Mouse (Mus musculus) T-helper 1 cell (primary cell): ENCODE measurements at regions not wholly inside any gene's neighbourhood (a gene's known extent, or its start where the extent isn't known, plus 50 kb on each side); places are given as distances from the start of the nearest gene placed in this dataset.

Source experiments
- in situ Hi-C: fragments of 300-600 bp; cut with MboI, MseI; formaldehyde crosslinking; loops from one replicate; pipeline ENCODE4 v1.15.1; 2025; ENCODE audit warnings: high pct_unique_total_duplicates

DNA sequence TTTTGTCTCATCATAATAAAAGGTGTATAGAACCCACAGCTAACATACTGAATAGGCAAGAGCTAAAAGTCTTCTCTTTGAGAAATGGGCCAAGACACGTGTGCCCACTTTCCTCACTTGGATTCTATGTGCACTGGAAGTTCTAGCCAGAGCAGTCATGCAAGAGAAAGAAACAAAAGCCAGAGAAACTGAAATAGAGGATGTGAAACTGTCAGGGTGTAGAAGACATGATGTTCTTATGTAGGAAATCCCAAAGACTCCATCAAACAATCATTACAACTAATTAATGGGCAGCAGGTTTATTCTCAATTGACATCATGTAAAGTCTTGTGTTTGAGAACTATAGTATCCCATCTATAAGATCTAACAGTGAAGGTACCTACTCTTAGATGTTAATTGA is 294.9 kb downstream of the Hhipl2 start:
- in situ Hi-C loops = no loop called here

DNA sequence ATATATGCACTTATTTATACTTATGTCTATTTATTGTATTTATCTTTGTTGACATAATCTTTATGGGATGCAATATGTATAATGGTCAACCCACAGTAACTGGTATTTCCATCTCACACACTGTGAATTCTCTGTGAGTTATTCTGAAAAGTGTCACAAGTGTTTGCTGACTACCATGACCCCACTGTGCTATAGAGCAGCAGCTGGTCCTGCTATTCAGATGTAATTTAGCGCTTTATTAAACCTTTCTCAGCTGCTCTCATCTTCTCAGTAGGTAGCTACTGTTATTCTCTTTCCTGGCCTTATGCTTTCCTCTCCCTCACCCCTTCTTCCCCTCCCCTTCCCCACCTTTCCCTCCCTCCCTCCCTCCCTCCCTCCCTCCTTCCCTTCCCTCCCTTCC is 296.0 kb upstream of the Dusp10 start:
- in situ Hi-C loops = no loop called here

DNA sequence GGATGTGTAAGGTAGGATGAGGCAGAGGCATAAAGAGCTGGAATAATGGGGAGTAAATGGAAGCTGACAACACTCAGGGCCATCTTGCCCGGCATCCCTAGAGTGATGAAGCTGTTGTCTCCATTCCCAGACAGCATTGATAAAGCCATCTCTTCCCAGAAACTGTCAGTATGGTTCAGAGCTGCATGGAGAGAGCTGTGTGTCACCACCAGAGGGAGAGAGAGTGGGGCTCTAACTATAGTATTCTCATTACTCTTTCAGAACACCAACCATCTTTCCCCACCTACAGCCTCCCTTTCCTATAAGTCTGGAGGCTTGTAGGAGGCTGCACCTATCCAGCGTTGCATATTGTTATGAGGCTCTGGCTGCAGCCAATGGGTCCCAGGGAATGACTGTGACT is 264.0 kb upstream of the Dusp10 start:
- in situ Hi-C loops = no loop called here

DNA sequence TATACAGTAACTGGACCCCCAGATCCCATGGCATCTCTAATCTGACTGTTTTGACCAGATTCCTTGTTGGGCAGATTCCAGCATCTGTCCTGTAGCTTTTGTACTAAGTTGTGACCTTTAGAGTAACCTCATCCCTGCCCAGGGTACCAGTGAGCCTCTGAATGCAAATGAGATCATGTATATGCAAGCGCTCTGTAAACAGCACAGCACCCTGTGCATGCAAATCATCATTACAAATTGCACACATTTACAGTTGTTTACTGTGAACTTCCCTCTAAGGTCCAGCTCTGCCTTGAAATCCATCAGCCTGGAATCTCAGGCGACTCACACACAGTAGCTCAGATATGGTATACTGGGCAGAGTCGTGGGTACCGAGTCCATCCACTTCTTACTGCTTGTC is 258.6 kb upstream of the Dusp10 start:
- in situ Hi-C loops = no loop called here

DNA sequence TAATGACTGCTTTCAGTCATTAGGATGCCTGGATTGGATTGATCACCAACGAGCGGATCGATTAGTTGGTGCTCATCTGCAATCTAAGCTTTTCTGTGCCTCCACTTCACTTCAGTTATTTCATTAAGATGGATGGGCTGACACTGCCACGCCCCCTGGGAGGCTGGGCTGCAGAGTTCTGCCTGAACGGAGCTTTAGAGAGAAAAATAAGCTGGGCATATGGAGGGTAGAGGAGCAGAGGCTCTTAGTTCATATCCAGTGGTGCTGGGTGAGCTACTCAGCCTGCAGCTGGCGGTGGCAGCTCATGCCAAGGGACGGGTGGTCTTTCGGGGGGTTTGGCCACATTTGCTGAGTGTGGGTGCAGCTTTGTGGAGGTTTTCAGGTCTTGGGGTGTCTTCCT is 256.4 kb upstream of the Dusp10 start:
- in situ Hi-C loops = no loop called here

DNA sequence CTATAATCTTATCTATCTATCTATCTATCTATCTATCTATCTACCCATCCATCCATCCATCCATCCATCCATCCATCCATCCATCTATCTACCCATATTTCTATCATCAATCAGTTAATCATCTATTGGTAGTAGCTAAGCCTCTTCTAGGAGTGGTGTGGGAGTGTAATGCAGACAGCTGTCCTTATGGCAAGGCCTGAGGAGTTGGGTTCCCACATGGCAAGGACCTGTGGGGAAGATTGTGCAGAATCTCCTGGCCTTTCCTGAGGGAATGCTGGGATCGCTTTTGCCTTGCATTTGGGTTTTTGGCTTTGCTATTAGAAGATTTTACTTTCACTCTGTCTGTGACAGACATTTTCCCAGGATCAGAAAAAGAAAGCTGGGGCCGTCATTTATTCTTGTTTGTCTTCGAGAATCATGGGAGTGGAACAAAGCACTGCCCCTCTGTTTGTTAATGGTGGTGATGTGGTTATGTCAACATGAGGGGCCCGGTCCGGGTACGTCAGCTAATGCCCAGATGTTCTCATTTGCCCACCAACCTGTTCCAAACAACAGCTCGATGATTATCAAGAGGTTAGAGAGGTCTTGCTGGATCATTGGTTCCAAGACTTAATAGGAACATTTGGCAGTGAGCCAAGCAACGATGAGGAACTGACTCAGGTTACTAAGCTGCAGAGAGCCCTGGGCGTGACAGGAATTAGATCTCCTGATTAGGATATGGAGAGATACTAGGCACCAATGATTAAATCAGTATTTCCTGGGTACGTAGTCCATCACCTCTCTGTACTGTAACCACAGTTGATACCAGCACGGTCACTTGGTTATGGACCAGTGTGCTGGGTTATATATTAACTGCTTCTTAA is 249.0 kb upstream of the Dusp10 start:
- in situ Hi-C loops = no loop called here

DNA sequence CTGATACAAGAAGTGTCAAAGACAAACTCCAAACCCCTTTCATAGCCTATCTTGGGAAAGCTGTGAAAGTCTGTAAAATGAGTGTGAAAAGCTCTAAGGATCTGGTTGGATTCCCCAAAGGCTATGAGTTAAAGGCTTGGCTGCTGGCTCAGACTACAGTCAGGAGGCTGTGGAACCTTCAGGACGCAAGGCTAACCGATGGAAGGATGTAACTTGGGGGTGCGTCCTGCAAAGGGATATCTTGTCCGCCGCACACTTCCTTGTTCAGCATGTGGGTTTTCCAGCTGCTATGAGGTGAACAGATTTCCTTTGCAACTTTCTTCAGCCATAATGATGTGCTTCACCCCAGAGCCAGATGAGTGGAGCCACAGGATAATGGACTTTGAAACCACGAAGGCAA is 240.3 kb upstream of the Dusp10 start:
- in situ Hi-C loops = no loop called here

DNA sequence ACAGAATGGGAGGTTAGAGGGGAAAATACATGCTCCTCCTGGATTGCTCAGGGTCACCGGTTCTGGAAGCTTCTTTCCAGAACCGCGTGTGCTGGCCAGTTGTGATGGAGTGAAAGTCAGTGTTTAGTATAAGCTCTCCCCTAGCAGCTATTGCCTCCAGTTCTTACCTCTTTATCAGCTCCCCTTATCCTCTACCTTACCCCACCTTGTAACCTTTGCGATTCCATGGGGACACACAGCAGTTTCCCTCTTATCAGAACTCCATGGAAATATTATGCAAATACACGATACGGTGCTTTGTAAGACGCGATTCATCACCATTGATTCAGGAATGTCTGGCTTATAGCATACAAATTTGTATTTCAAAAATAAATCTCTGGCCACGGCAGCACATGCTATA is 232.9 kb upstream of the Dusp10 start:
- in situ Hi-C loops = loop anchor here (10.0 kb wide), 1 partner anchor 515 kb away; no protein-coding TSS in a partner anchor

DNA sequence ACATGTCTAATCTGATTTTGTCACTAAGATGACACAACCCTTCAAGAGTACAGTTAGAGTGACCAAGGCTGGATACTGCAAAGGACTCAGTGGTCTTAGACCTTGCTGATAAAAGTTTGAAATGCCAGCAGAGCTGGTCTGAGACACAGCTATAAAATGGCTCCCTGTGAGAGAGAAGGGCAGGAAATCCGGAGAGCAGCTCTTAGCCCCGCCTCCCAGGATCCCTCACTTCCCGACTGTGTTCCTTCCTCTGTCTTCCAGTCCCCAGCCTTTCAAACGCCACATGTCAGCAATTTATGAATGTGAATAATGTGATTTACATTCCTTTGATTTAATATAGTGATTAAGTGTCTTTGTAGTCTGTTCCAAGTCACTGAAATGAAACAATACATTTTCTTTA is 232.3 kb upstream of the Dusp10 start:
- in situ Hi-C loops = loop anchor here (10.0 kb wide), 1 partner anchor 516 kb away; no protein-coding TSS in a partner anchor

DNA sequence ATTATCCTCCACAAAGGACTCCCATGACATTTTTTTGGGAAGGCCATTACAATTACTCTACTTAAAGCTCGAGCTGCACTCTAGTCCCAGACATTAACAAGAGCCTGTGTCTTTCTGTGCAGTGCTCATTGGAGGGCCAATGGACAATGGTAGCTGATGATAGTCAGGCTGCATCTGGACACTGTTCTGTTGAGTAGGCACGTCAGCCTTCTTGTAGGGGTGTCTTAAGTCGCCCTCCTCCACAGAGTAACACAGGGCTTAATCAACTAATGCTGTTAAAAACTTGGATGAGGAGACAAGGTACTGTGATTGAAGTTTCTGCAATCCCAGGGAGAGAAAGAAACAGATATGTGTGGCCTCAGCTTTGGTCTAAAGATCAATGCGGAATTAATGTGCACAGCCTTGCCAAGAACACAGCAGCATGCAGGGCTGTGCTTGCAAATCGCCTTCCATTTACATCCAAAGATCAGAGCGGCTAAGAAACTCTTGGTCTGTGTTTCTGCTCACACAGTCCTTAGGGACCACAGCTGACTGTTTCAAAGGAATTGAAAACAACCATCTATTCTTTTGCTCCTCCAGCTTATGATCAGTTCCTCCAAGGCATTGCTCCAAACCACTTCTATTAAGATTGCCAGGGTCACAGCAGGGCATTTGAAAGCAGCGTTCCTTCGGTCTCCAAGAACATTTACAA is 229.5 kb upstream of the Dusp10 start:
- in situ Hi-C loops = loop anchor here (10.0 kb wide), 1 partner anchor 519 kb away; no protein-coding TSS in a partner anchor

DNA sequence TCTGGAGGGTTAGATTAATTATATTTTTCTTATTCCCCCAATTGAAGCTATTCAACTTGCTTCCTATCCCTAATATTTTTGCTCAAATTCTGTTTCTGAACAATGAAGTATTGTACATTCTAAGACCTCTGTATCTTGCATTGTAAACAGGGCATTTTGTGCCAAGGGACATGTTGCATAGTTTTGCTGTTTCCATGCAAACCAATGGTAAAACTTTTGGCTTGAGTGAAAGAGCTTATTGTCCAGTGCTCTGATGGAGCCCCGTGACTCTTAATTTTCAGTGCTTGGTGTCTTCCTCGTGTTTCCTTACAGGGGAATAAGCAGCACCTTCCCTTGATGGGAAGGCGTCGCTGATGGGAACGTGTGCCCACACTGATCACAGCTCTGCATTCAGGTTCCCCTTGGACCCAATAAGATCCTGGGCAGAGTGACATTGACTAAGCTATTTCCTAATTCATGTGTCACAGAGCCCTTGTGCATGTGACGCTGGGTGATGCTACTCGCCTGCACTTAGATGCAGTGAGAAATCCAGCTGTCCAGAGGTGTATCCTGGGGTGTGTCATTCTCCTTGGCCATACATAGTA is 220.8 kb upstream of the Dusp10 start:
- in situ Hi-C loops = no loop called here

DNA sequence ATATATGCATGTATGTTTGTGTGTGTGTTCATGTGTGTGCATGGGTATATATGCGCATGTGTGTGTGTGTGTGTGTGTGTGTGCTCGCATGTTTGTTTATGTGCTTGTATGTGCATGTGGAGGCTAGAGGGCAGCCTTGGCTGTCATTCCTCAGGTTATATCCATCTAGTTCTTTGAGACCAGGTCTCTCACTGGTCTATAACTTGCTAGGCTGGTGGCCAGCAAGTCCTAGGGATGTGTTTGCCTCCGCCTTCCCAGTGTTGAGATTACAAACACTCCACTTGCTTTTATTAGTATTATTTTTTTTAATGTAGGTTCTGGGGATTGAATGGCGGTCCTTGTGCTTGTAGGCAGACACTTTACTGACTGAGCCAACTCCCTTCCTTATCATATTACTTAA is 219.8 kb upstream of the Dusp10 start:
- in situ Hi-C loops = no loop called here

DNA sequence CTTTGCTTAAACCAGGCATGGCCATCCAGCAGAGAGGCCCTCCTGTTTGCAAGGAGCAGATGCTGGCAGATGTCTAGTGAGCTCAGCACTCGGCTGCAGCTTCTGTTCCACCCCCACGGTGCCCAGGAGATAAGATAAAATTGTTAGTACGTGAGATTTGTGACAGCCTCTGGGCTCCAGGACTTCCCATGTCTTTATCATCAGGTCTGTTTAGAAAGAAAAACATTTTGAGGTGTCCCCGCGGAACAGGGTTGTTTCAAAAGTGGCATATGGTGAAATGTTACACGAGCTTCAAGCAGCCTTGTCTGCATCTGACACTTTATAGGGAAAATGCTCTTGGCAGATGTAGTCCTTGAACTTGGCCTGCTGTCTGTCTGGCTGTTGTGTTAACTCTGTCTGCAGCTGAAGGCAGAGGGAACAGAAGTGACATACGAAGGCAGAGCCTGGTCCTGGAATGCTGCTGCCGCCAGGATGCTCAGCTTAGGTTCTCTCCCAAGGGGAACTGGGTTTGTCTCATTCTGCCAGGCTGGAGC is 219.1 kb upstream of the Dusp10 start:
- in situ Hi-C loops = no loop called here

DNA sequence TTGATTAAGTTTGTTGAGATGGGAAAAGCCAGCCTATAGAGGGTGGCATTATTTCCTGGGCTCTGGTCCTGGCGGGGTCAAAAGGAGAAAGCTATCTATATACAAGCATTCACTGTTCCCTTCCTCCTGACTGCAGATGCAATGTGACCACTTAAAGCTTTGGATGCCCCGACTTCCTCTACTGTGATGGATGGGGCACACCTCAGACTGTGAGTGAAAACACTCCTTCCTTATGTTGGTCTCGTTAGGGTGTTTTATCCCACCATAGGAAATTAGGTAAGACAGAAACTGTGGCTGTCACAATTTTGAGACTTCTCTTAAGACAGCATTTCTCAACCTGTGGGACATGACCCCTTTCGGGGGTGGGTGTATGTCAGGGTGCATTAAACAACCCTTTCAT is 210.8 kb upstream of the Dusp10 start:
- in situ Hi-C loops = no loop called here

DNA sequence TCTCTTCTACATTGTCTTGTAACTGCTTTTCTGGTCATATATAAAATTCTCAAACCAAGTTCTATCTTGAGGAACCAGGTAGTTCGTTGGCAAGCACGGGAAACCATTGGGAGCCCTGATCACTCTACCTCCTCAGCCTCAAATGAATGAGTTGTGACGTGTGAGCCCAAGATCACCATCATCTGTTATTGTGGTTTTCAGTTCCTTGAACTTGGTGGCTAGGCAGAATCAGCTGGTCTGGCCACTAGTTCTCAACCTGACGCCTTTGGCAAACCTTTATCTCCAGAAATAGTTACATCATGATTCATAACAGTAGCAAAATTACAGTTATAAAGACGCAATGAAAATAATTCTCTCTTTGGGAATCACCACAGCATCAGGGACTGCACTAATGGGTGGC is 209.7 kb upstream of the Dusp10 start:
- in situ Hi-C loops = no loop called here

DNA sequence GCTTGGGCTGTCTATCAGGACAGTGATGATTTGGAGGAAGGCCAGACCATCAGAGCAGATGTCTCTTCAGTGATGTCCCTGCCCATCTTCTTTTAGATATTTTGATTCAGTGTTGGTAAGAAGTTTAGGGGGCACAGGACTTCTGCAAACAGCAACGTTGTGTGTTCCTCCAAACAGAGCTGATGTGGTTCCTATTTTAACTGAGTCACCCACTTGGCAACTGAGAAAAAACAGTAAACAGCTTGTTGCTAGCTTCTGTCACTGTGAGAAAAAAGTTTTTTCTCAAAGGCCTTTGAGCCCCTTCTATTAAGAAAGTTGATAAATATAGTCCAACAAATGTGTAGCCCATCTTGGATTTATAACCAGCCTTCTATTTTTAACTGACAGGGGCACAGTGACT is 209.3 kb upstream of the Dusp10 start:
- in situ Hi-C loops = no loop called here

DNA sequence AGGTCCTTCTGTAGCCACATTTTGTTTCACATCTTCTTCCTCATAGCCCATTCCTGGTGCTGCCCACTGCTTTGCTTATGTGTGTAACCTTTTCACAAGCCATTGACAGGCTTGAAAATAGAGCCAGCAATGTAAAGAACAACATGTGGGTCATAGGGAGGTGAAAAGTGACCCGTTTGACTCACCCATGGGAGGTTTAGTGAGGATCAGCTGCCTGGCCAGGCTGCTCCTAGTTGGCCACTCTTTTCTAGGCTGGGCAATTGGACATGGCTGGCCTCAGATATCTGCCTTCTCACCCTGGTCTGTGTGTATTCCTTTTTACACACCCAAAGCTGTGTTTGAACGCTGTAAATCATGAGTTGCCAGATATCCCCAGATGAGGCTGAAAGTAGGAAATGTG is 208.8 kb upstream of the Dusp10 start:
- in situ Hi-C loops = no loop called here

DNA sequence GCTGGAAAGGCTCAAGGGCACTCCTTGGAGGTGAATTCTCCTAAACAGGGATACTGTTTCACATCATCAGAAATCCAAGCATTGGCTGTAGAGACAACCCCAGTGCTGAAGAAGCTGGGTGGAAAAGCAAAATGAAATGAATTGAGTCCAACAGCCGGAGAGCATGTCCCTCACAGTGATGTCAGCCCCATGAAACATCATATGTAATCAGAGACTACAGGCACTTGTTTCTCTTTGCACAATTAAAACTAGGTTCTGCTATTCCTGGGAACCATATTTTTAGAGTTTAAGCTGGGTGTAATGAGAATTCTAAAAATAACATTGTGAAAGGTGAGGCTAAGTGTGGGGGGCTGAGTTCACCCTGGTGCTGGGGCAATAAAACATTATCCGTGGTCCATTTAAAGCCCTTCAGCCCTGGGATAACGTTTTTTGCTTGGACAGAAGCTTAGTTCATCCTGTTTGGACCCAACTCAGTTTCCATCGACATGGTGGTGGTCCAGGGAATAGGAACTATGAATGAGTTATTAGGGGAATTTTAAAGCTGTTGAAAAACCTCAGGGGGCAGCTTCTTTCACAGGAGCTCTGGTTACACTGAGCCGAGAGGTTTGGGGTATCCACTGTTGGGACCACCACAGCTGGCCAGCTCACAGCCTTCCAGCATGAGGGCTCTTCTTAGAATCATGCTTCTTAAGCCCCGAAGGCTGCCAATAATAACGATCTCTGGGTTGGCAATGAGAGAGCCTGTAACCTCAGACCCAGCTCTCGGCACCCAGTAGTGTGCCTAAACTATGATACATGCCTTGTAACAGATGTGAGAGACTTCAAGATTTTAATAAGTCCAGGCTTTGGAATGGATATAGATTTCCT is 206.0 kb upstream of the Dusp10 start:
- in situ Hi-C loops = no loop called here

DNA sequence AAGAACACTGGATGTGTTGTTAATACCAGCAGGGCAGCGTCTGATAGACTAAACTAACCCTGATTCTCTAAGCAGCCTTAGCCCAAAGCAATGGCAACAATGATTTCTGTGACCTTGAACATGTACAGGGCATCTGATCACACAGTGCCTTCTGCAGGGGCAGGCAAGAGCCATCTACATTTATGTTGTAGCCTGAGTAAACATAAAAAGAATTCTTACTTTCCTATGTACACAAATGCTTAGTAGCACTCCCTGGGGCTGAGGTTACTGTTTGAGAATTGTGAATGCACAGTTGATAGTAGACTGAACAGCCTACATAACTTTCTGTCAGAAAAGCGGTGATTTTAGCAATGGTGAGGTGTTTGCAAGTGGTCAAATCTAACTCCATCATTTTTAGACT is 204.9 kb upstream of the Dusp10 start:
- in situ Hi-C loops = no loop called here

DNA sequence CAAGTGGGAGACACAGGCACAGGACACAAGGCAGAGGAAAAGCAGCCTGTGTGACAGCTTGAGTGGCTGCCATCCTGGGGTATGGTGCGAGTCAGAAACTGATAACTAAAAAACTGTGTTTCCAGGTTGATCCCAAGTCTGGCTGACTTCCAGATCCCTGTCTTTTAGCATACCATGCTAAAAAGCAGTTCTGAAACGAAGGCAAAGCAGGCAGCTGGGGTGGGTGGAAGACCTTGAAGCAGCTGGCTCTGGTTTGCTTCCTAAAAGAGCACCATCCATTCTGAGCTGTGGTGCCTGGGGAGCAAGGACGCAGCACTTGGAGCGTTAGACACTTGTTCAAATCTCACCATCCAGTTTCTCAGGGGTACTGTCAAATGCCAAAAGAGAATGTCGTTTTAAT is 192.5 kb upstream of the Dusp10 start:
- in situ Hi-C loops = no loop called here

DNA sequence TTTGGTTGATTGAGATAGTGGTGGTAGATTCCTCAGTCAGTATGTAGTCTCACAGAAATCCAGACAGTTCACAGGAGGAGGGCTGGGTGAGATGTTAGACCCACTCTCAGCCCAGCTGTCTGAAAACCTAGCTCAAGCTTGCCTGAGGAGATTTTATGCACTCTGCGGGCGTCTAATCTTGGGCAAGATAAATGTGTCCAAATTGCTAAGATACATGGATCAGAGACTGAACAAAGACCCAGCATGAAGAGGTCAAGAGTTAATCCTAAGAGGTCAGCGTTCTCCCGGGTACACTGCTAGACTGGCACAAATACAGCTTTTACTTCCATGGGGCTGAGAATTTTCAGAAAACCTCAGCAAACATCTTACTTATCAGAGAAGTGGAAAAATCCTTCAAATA is 186.8 kb upstream of the Dusp10 start:
- in situ Hi-C loops = no loop called here

DNA sequence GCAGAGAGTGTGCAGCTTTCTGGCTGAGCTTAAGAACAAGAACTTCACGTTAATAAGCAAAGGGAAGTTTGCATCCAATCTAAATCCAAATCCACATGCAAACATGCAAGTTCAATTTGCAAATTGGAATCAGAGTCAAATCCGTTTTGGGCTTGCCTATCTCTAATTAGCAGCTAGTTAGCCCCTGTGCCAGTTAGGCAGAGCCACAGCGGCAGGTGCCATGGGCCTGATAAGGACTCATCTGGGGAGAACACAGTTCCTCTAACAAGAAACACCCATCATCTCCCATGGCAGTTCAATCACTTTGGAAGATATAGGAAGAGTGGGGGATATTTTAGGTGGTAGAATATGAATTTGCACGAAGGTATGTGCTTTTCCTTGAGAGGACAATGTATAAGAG is 168.0 kb upstream of the Dusp10 start:
- in situ Hi-C loops = no loop called here
